Mouse (Mus musculus) 3T3-L1 (cell line): ENCODE measurements around the gene Rfc2.
A peak's percentile ranks its signal among the peaks of the same experiment; 100 is the strongest.

Experiments used
- DNase-seq: peaks from one replicate; pipeline ENCODE4 v3.0.0-alpha.2; 2015; ENCODE audit warnings: low read depth, low spot score

The Rfc2 gene

GRCm38 (mm10) chr5:134648976-134649375 lies 67.8 kb downstream of the Rfc2 start:
- DNase-seq: peak; percentile 78

GRCm38 (mm10) chr5:134650926-134651325 lies 69.8 kb downstream of the Rfc2 start:
- DNase-seq: peak; percentile 69
